Mouse (Mus musculus) embryonic facial prominence, embryonic 11.5 days (tissue): ENCODE data around the gene Zfp811. TPM values are rescaled to one million over a fixed set of nuclear protein-coding genes. Genes with fewer than 3 reads are reported as not detected.

Source experiments
- ATAC-seq: fragments of 200-750 bp; cut with Nextera tagmentation; replicated peaks from 2 replicates; pipeline ENCODE4 v1.8.0; 2017; ENCODE audit warnings: low read depth; ENCODE audit not compliant: insufficient number of reproducible peaks, low FRiP score, low TSS enrichment
- DNase-seq: peaks from one replicate; pipeline ENCODE4 v3.0.0-alpha.2; 2015; ENCODE audit warnings: low spot score
- H3K27ac ChIP-seq: fragments of 300-500 bp; sonication (generic); replicated peaks from 2 replicates; pipeline ENCODE4 v1.5.1; 2014; ENCODE audit warnings: mild to moderate bottlenecking, low read depth, low read length, control low read depth
- H3K27me3 ChIP-seq: fragments of 300-500 bp; sonication (generic); 2 replicates; pipeline ENCODE4 v1.6.1; 2014; ENCODE audit warnings: mild to moderate bottlenecking, low read length, moderate library complexity, mixed read lengths; ENCODE audit not compliant: control insufficient read depth, insufficient read depth
- H3K36me3 ChIP-seq: fragments of 300-500 bp; sonication (generic); replicated peaks from 2 replicates; pipeline ENCODE4 v1.6.1; 2014; ENCODE audit warnings: low read depth, mild to moderate bottlenecking, low read length, moderate library complexity, mixed read lengths; ENCODE audit not compliant: control insufficient read depth, insufficient read depth
- H3K4me1 ChIP-seq: fragments of 300-500 bp; sonication (generic); 2 replicates; pipeline ENCODE4 v1.6.1; 2014; ENCODE audit warnings: low read length, mixed read lengths; ENCODE audit not compliant: control insufficient read depth, insufficient read depth
- H3K4me2 ChIP-seq: fragments of 300-500 bp; sonication (generic); 2 replicates; pipeline ENCODE4 v1.6.1; 2014; ENCODE audit warnings: low read depth, mild to moderate bottlenecking, control low read depth, low read length, moderate library complexity
- H3K4me3 ChIP-seq: fragments of 300-500 bp; sonication (generic); 2 replicates; pipeline ENCODE4 v1.5.1; 2014; ENCODE audit warnings: low read depth, low read length, control low read depth
- H3K9ac ChIP-seq: fragments of 300-500 bp; sonication (generic); replicated peaks from 2 replicates; pipeline ENCODE4 v1.6.1; 2014; ENCODE audit warnings: mild to moderate bottlenecking, control low read depth, low read length
- H3K9me3 ChIP-seq: fragments of 300-500 bp; sonication (generic); replicated peaks from 2 replicates; pipeline ENCODE4 v1.6.1; 2016; ENCODE audit warnings: mild to moderate bottlenecking, low read length, inconsistent platforms, mixed read lengths; ENCODE audit not compliant: control insufficient read depth
- WGBS: fragments of 180-500 bp; shearing (Covaris S2); extraction: QIAGEN DNeasy Blood & Tissue Kit; methylation state at CpG from one replicate; pipeline ENCODE4 v1.1.7; 2014; 5-methylcytosine and 5-hydroxymethylcytosine counted together
- polyA plus RNA-seq: library from polyadenylated mRNA; unstranded; fragments of >200 nt; fragmentation: Nextera tagmentation; extraction: Ambion mirVana; gene quantifications from 2 replicates; pipeline ENCODE4 v1.2.1, GENCODE M21; 2014

Gene Zfp811
- polyA plus RNA-seq, 1 experiment from 2014 or later, result 13.2 TPM

DNA sequence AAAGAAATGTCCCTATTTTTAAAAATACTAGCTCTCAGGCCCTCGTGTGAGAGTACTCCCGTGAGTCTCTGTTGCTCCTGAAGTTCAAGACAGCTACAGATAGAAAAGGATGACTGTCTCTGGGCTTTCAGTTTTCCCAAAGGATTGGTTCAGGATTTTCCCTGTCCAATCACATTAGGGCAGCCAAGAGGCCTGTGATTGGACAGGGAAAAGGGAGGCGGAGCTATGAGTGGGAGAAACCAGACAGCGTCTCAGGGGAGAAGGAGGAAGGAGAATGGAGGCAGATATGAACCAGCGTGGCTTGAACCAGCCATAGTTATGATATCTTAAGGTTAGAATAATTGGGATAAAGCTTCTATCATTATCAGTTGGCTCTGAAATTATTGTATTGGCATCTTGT, 59.1 kb downstream of the Zfp811 start:
- Histone ChIP-seq H3K9me3 (no peaks in the 10 kb centered on the region), H3K36me3 (no peaks in the 10 kb centered on the region), H3K27ac (no peak overlapping the region), H3K4me3 (no peak overlapping the region), H3K4me2 (no peak overlapping the region), H3K4me1 (no peaks in the 10 kb centered on the region), H3K27me3 (no peaks in the 10 kb centered on the region), H3K9ac (no peak overlapping the region)
- WGBS, result 49% methylated on average over 5 of the region's 5 CpGs
- ATAC-seq (no peak), DNase-seq (no peak)

Other genes starting within 250 kb of the Zfp811 start
- gene Cyp4f37, start 188.6 kb downstream of the Zfp811 start, polyA plus RNA-seq, result not detected in 2 replicates
- not detected in 2 replicates for gene Cyp4f40, start 151.0 kb downstream of the Zfp811 start, polyA plus RNA-seq
- gene Cyp4f15, start 124.3 kb downstream of the Zfp811 start, polyA plus RNA-seq, result 0.27 TPM in 1 of 2 replicates, not detected in the other
- gene Zfp871, start 21.6 kb downstream of the Zfp811 start, polyA plus RNA-seq, result 25.6 and 33.8 TPM in 2 replicates
- 17.1 and 23.5 TPM in 2 replicates for gene Zfp799, start 20.3 kb upstream of the Zfp811 start, polyA plus RNA-seq
- gene Zfp870, start 81.7 kb upstream of the Zfp811 start, polyA plus RNA-seq, result 11.7 and 12.3 TPM in 2 replicates
- gene Cyp4f14, start 107.4 kb upstream of the Zfp811 start, polyA plus RNA-seq, result not detected in 2 replicates
- gene Cyp4f13, start 137.5 kb upstream of the Zfp811 start, polyA plus RNA-seq, result 2.7 and 3.4 TPM in 2 replicates
- gene Zfp472, start 155.9 kb upstream of the Zfp811 start, polyA plus RNA-seq, result 15.5 and 16.2 TPM in 2 replicates
- 16.6 and 17.3 TPM in 2 replicates for gene Zfp952, start 183.2 kb upstream of the Zfp811 start, polyA plus RNA-seq
- 26.2 and 27.0 TPM in 2 replicates for gene Zfp763, start 223.5 kb upstream of the Zfp811 start, polyA plus RNA-seq